Mouse (Mus musculus) liver, adult (tissue): ENCODE data around the gene Ablim2.

Experiments used
- GATA4 ChIP-seq: IDR thresholded peaks from 2 replicates; pipeline ENCODE4 v1.6.1; 2014; ENCODE audit warnings: mild to moderate bottlenecking, low read length; ENCODE audit not compliant: insufficient replicate concordance

Ablim2 gene

DNA sequence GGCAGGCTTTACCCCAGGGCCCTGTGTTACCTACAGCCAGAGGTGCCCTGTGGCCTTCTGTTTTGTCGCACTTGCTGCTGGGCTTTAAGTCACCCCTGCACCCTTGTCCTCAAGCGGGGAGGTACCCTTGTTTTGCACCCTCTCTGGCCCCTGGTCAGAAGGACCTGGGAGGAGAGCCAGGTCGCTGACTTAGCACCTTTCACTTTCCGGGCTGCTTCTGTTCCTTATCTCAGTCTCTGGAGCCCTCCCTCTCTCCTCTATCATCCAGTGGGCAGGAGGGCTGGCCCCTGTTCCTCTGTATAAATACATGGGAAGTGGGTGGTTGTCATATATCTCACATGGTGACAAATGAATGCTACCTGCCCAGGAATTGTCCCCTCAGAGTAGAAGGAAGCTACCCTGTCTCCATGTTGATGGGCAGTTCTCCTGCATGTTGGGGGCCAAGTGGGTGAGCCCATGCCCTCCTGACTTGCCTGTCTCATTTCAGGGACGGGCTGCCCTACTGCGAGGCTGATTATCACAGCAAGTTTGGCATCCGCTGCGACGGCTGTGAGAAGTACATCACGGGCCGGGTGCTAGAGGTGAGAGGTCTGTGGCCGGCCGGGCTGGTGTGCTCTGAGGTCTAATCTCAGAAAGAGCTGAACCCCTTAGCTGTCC is 54.1 kb downstream of the Ablim2 start:
- TF ChIP-seq GATA4 = no peak

- no peak for TF ChIP-seq GATA4
Measured at GRCm38 (mm10) chr5:35814334-35814941, 56.8 kb downstream of the Ablim2 start.

GRCm38 (mm10) chr5:35815051-35815450 is 57.4 kb downstream of the Ablim2 start:
- TF ChIP-seq GATA4 = no peak

GRCm38 (mm10) chr5:35817266-35817665 is 59.6 kb downstream of the Ablim2 start:
- TF ChIP-seq GATA4 = no peak

DNA sequence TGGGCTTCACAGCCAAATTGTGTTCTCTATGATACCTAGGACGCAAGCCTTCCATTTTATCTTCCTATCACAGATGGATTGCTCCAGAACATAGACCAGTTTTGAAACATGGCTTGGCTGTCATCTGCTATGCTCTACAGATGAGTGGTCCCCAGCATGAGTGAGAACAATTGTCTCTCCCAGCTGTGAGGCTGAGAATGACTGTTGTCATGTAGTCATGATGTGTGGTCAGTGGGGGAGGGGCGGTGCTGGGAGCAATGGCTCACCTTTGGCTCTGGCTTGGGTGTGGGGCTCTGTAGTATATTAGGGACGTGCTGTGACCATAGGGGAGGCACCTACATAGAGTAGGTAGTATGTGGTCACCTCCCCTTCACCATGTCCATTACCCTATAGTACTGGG is 60.2 kb downstream of the Ablim2 start:
- no peak for TF ChIP-seq GATA4

- no peak for TF ChIP-seq GATA4
Measured at GRCm38 (mm10) chr5:35822721-35823120, 65.0 kb downstream of the Ablim2 start.

- no peak for TF ChIP-seq GATA4
Measured at GRCm38 (mm10) chr5:35826465-35826864, 68.8 kb downstream of the Ablim2 start.

- TF ChIP-seq GATA4 = no peak
Measured at GRCm38 (mm10) chr5:35827075-35827474, 69.4 kb downstream of the Ablim2 start.

GRCm38 (mm10) chr5:35827856-35828255 is 70.2 kb downstream of the Ablim2 start:
- no peak for TF ChIP-seq GATA4

GRCm38 (mm10) chr5:35830101-35830500 is 72.4 kb downstream of the Ablim2 start:
- TF ChIP-seq GATA4 = no peak

DNA sequence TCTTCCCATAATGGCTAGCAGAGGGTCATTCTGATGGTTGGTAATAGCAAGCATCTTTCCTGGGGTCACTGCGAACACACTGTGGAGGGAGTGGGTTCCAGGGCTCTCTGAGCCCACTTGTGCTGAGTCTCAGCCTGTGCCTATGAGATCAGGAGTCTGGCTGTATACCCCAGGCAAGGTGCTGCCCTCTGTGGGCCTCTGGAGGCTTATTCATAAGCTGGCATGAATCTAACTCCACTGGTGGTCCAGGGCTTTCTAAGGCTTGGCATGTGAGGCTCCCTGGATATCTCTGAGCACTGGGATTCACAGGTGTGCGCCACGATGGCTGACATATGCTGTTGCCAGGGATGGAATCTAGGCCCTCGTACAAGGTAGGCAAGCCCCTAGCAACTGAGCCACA is 76.2 kb downstream of the Ablim2 start:
- no peak for TF ChIP-seq GATA4

DNA sequence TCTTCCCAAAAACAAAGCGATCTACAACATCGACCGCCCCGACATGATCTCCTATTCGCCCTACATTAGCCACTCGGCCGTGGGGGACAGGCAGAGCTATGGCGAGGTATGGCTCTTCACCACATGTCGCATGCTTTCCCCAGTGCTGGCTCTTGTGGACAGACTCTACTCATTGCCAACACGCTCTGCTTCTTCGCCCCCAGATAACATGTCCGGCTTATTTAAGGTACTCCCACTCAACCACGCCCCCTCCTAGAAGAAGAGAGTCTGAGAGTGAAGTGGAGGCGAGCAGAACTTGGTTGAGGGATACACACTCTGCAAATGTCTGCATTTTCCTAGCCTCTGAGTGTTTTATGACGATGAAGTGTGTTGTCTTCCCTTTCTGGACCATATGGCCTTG is 79.3 kb downstream of the Ablim2 start:
- TF ChIP-seq GATA4 = no peak

- TF ChIP-seq GATA4 = no peak
Measured at GRCm38 (mm10) chr5:35839262-35839661, 81.6 kb downstream of the Ablim2 start.

GRCm38 (mm10) chr5:35851485-35851884 is 93.8 kb downstream of the Ablim2 start:
- no peak for TF ChIP-seq GATA4

DNA sequence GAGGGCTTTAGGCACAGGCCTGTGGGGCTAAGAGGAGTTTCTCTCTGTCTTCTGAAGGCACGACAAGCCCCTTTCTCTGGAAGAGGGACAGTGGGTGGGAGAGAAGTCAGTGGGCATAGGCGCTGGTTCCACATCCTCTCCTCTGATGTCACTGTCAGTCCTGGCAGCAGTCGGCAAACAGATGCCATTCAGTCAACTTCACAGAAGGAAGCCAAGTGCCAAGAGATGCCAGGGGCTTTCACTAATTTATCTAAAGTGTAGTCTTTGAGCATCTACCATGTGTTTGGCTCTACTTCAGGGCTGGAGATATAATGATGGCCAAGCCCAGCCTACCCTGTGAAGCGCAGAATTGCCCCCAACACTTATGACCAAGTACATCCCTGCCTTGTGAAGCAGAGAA is 95.8 kb downstream of the Ablim2 start:
- TF ChIP-seq GATA4 = no peak

DNA sequence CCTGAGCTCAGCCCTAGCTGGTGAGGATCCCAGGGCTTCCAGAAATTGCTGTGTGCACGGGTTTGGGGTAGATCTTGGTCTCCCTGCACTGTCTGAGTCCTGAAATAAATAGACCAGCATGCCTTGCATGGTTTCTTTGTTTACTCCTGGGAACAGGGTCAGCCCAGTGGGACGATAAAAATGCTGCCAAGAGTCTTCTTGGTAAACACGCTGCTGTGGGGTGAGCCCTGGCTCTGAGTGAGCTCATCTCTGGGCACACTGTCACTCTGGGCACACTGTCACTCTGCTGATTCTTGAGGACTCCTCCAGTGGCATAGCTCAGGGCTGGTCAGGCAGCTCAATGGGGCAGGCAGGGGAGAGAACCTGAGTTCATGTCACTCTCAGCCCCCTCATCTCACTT is 98.6 kb downstream of the Ablim2 start:
- no peak for TF ChIP-seq GATA4

- TF ChIP-seq GATA4 = no peak
Measured at GRCm38 (mm10) chr5:35858069-35858468, 100.4 kb downstream of the Ablim2 start.

DNA sequence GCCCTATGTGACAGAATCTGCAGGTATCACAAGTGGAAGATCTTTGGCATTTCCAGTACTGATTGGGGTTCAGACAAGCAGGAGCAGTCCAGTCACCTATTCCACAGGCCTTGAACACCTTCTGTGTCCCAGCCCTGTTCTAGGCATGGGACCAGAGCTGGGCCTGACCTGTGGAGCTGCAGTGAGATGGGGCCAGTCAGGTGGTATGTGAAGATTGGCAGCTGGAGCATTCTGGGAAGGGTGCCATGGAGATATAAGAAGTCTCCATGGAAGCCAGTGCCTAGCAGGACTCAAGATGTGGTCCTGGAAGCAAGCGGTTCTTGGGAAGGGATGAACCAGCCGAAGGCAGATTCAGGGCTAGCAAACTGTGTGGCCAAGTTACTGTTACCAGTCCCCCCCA is 103.8 kb downstream of the Ablim2 start:
- TF ChIP-seq GATA4 = no peak

DNA sequence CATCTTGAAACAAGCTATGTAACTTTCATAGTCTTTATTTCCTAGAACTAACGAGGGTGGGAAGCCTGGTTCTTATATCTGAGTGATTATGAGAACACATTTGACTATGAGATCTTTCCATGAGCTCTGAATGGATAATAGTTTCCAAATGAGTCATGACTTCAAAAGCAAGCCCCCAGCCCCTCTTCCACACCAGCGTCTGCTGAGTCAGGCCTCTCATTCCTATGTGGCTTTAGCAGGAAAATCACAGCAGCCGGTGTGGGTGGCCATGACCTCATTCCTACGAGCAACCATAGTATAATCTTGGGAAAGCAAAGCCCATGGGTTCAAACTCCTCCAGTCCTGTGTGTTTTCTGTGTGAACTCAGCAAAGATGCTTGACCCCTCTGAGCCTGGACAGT is 112.3 kb downstream of the Ablim2 start:
- no peak for TF ChIP-seq GATA4
